Mouse (Mus musculus): Measurements from ENCODE around the gene Nxf1. TPM values are rescaled to one million over a fixed set of nuclear protein-coding genes. Genes with fewer than 3 reads are reported as not detected.

Gene Nxf1
- polyA plus RNA-seq (2012; ENCODE audit: insufficient read depth, insufficient read length, missing spikeins) = 142 and 162 TPM in 2 replicates

DNA sequence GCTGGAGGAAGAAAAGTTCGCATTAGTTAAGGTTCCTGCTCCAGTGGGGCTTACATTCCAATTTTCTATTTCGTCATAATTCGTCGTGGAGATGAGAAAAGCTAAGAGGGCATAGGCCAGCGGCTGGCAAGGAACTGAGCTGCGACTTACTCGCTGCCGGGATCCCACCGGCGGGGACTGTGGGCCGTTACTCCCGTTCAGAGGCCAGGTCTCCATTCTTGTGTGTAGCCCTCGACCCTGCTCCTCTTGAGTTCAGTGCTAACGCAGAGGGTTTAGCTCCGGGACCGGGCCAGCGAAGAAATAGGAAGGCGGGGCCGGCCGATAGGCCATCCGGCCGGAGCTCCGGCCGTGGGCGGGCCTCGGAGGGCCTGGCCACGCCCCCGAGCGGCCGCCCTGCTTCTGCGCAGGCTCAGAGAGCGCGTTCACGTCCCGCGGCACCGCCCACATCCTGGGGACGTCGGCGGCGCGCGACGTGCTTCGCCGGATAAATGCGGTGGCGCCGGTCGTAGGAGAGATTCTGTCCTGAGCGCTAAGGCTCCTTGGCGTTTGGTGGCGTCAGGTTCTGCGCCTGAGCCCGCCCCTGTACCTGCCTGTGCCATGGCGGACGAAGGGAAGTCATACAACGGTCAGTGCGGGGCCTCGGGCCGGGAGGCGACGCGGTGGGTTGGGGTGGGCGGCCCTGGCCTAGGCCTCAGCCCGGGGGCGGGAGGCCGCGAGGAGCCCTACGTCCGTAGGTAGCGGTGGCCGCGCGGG is at the start of gene Nxf1:
Gene Nxf1 (plus strand): TSS at position 439 of the 753 bp plus-strand sequence.
- Histone ChIP-seq H3K4me3 (ENCODE audit: insufficient read depth, low read length) (peak within 1 kb of the TSS; percentile 93), H3K27ac (ENCODE audit: insufficient read depth, low read depth, low read length) (peak within 1 kb of the TSS; percentile 61), H3K4me1 (ENCODE audit: control insufficient read depth, insufficient read depth, low read length) (peaks cover 18% of the 10 kb centered on the region)
- TF ChIP-seq POLR2A (IDR thresholded peaks at IDR 0.05; ENCODE audit: borderline replicate concordance, low read depth, low read length) = peak; percentile 56; the same call in 1 of the 2 replicates
- TF ChIP-seq CTCF (IDR thresholded peaks at IDR 0.05; ENCODE audit: low read depth, low read length) = no peak

- TF ChIP-seq CTCF (IDR thresholded peaks at IDR 0.05; ENCODE audit: low read depth, low read length) (no peak), POLR2A (IDR thresholded peaks at IDR 0.05; ENCODE audit: borderline replicate concordance, low read depth, low read length) (no peak)
- Histone ChIP-seq H3K4me1 (ENCODE audit: control insufficient read depth, insufficient read depth, low read length) (peaks cover 12% of the 10 kb centered on the region; the same call in 1 of the 2 replicates), H3K4me3 (ENCODE audit: insufficient read depth, low read length) (no peak overlapping the region)
Measured at GRCm38 (mm10) chr19:8708954-8709353, 47.9 kb upstream of the Nxf1 start.

GRCm38 (mm10) chr19:8710057-8710456 is 46.8 kb upstream of the Nxf1 start:
- no peak for TF ChIP-seq CTCF (IDR thresholded peaks at IDR 0.05; ENCODE audit: low read depth, low read length)
- TF ChIP-seq POLR2A (IDR thresholded peaks at IDR 0.05; ENCODE audit: borderline replicate concordance, low read depth, low read length) = no peak
- Histone ChIP-seq H3K4me1 (ENCODE audit: control insufficient read depth, insufficient read depth, low read length) (peaks cover 19% of the 10 kb centered on the region), H3K4me3 (ENCODE audit: insufficient read depth, low read length) (0 out of 2 replicates have a peak overlapping the region, but pooled peaks have one; percentile 12), H3K27ac (ENCODE audit: insufficient read depth, low read depth, low read length) (no peak overlapping the region)

More at GRCm38 (mm10) chr19:8708954-8709353, 47.9 kb upstream of the Nxf1 start:
- H3K27ac ChIP-seq (ENCODE audit: insufficient read depth, low read depth, low read length) = no peak overlapping the region

DNA sequence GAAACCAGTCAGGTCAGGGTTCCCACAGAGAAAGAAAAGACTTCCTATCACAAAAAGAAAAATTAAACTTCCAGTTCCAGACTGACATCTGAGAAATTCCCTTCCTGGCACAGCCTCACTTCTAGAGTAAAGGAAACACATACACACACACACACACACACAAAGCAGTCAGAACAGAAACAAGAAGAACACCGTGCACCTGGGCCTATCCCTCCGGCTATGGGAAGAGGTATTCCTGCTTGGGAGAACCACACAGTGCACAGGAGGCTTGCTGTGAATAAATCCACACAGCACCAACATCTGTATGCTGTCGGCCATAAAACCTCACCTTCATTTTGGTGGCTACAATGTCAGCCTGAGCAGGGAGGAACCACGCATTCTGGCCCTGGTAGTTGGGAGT is 45.4 kb upstream of the Nxf1 start:
- TF ChIP-seq POLR2A (IDR thresholded peaks at IDR 0.05; ENCODE audit: borderline replicate concordance, low read depth, low read length) (no peak), CTCF (IDR thresholded peaks at IDR 0.05; ENCODE audit: low read depth, low read length) (no peak)
- H3K4me1 ChIP-seq (ENCODE audit: control insufficient read depth, insufficient read depth, low read length) = peaks cover 23% of the 10 kb centered on the region
- H3K27ac ChIP-seq (ENCODE audit: insufficient read depth, low read depth, low read length) = peak overlapping the region; percentile 96; the same call in 1 of the 2 replicates
- peak overlapping the region; percentile 99 for H3K4me3 ChIP-seq (ENCODE audit: insufficient read depth, low read length)

DNA sequence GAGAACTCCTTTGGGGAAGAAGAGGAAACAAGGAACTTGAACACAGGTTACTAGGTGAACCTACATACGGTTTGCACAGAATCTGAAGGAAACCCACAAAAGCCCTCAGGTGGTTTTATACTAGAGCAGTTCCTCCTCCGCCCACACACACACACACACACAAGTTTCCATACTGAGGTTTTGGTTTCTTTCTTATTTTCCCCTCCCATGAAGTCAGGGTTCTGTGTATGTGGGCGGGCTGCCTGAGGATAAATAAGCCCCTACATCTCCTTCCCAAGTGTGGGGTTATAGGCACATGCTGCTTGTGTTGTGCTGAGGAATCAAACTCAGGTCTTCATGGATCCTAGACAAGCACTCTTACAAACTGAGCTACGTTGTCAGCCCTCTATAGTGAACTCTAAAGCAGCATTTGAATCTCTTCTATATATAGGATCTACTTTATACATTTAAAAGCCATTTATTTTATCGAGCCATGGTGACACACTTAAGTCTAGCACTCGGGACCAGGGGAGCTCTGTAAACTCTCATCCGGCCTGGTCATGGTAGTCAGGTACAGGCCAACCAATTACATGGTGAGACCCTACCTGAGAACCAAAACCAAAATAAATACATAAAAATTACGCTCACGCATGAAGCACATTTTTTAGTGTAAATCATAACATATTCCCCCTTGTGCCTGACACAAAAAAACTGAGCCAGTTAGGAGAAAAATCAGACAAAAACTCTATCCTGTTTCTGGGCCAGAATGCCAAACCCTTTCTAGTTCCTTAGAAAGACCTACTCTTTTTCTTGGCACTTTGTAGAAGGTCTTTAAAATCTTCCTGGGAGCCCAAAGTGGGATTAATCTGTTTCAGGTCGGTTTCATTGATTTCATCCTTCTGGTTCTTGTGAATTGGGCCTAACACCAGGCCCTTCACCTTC is 44.7 kb upstream of the Nxf1 start:
- Histone ChIP-seq H3K27ac (ENCODE audit: insufficient read depth, low read depth, low read length) (peak overlapping the region; percentile 96), H3K4me3 (ENCODE audit: insufficient read depth, low read length) (peak overlapping the region; percentile 99), H3K4me1 (ENCODE audit: control insufficient read depth, insufficient read depth, low read length) (peaks cover 23% of the 10 kb centered on the region)
- no peak for TF ChIP-seq POLR2A (IDR thresholded peaks at IDR 0.05; ENCODE audit: borderline replicate concordance, low read depth, low read length)
- no peak for TF ChIP-seq CTCF (IDR thresholded peaks at IDR 0.05; ENCODE audit: low read depth, low read length)

DNA sequence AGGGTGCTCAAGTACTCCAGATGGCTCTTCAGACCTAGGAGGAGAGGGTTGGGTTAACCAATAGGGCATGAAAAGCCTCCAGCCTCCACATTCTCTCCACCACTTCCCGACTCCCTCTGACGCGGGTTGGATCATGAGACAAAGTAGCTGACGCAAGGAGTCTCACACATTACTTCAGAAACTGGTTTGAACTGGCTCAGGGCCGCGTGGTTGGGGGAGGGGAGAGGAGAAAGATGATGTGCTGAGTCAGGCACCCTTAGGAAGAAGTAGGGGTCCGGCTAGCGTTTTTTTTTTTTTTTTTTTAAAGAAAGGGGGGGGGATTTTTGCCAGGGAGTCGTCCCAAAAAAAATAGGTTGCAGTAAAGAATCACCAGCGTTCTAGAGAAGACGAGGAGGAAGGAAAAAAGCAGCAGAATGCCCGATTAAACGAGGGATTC is 44.0 kb upstream of the Nxf1 start:
- Histone ChIP-seq H3K4me1 (ENCODE audit: control insufficient read depth, insufficient read depth, low read length) (peaks cover 23% of the 10 kb centered on the region), H3K27ac (ENCODE audit: insufficient read depth, low read depth, low read length) (peak overlapping the region; percentile 96), H3K4me3 (ENCODE audit: insufficient read depth, low read length) (peak overlapping the region; percentile 99)
- no peak for TF ChIP-seq CTCF (IDR thresholded peaks at IDR 0.05; ENCODE audit: low read depth, low read length)
- TF ChIP-seq POLR2A (IDR thresholded peaks at IDR 0.05; ENCODE audit: borderline replicate concordance, low read depth, low read length) = no peak

GRCm38 (mm10) chr19:8713306-8713996 is 43.4 kb upstream of the Nxf1 start:
- Histone ChIP-seq H3K27ac (ENCODE audit: insufficient read depth, low read depth, low read length) (peak overlapping the region; percentile 96), H3K4me3 (ENCODE audit: insufficient read depth, low read length) (peak overlapping the region; percentile 99), H3K4me1 (ENCODE audit: control insufficient read depth, insufficient read depth, low read length) (peaks cover 23% of the 10 kb centered on the region)
- no peak; the same call in 1 of the 2 replicates for TF ChIP-seq POLR2A (IDR thresholded peaks at IDR 0.05; ENCODE audit: borderline replicate concordance, low read depth, low read length)
- peak; percentile 45 for TF ChIP-seq CTCF (IDR thresholded peaks at IDR 0.05; ENCODE audit: low read depth, low read length)

DNA sequence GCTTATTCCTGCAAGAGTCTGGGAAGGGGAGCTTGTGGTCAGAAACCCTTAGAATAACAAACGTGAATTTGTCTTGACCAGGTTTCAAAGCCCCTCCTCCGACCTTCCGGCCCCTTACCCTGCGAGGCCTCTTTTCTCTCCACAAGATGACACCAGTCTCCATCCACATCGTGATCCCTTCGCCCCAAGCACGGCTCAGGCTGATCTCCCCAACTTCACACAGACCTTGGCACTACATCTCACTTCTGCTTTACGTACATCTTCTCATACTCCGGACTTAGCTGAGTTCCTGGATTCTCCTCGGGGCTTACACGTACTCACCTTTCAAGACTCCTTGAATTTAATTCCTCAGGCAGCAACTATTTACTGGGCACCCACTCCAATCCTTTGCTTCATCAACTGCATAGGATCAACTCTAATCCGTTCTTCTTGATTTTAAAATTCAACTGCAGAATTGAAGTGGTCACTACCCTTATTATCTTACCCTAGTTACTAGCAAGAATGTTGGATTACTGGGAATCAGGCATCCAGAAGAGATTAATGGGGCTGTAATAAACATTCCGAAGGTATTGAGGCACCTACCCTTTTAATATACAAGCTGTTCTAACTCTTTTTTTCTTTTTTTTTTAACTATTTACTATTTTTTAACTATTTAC is 42.7 kb upstream of the Nxf1 start:
- H3K4me3 ChIP-seq (ENCODE audit: insufficient read depth, low read length) = peak overlapping the region; percentile 99
- peaks cover 23% of the 10 kb centered on the region for H3K4me1 ChIP-seq (ENCODE audit: control insufficient read depth, insufficient read depth, low read length)
- TF ChIP-seq CTCF (IDR thresholded peaks at IDR 0.05; ENCODE audit: low read depth, low read length) (no peak), POLR2A (IDR thresholded peaks at IDR 0.05; ENCODE audit: borderline replicate concordance, low read depth, low read length) (no peak)
- H3K27ac ChIP-seq (ENCODE audit: insufficient read depth, low read depth, low read length) = peak overlapping the region; percentile 96

Measured in bone marrow macrophage, adult 2 months (primary cell).